Mouse (Mus musculus): ENCODE results near the gene Hs3st4. TPM values are rescaled to one million over a fixed set of nuclear protein-coding genes. Genes with fewer than 3 reads are reported as not detected.

Hs3st4 gene
- polyA plus RNA-seq, 1 experiment: 2.3 TPM

- H3K4me1 ChIP-seq (ENCODE audit: control insufficient read depth, insufficient read depth, low read length): peaks cover 14% of the 10 kb centered on the region
- TF ChIP-seq POLR2A (IDR thresholded peaks at IDR 0.05; ENCODE audit: control insufficient read depth, low read depth, low read length): no peak
- no peak for TF ChIP-seq CTCF (IDR thresholded peaks at IDR 0.05; ENCODE audit: control insufficient read depth, insufficient read depth, insufficient replicate concordance, low read depth, low read length)
- no peaks in the 10 kb centered on the region for H3K36me3 ChIP-seq (ENCODE audit: control insufficient read depth, insufficient read depth, low read length)
- H3K4me3 ChIP-seq (ENCODE audit: control insufficient read depth, low read depth, low read length): no peak overlapping the region
- H3K27me3 ChIP-seq (ENCODE audit: control insufficient read depth, insufficient read depth, low read length): peaks cover 3% of the 10 kb centered on the region; the same call in 1 of the 2 replicates
- H3K27ac ChIP-seq (ENCODE audit: control insufficient read depth, insufficient read depth, low read depth, low read length): no peak overlapping the region
Observed at GRCm38 (mm10) chr7:123982010-123982409, 659 bp upstream of the Hs3st4 start.

GRCm38 (mm10) chr7:123983177-123984046, 743 bp downstream of the Hs3st4 start:
- Histone ChIP-seq H3K36me3 (ENCODE audit: control insufficient read depth, insufficient read depth, low read length) (no peaks in the 10 kb centered on the region), H3K4me1 (ENCODE audit: control insufficient read depth, insufficient read depth, low read length) (peaks cover 14% of the 10 kb centered on the region), H3K27me3 (ENCODE audit: control insufficient read depth, insufficient read depth, low read length) (peaks cover 3% of the 10 kb centered on the region; the same call in 1 of the 2 replicates), H3K27ac (ENCODE audit: control insufficient read depth, insufficient read depth, low read depth, low read length) (no peak overlapping the region), H3K4me3 (ENCODE audit: control insufficient read depth, low read depth, low read length) (peak overlapping the region; percentile 35; the same call in 1 of the 2 replicates)
- TF ChIP-seq CTCF (IDR thresholded peaks at IDR 0.05; ENCODE audit: control insufficient read depth, insufficient read depth, insufficient replicate concordance, low read depth, low read length): no peak
- no peak for TF ChIP-seq POLR2A (IDR thresholded peaks at IDR 0.05; ENCODE audit: control insufficient read depth, low read depth, low read length)

GRCm38 (mm10) chr7:123992121-123992520, 9.5 kb downstream of the Hs3st4 start:
- Histone ChIP-seq H3K27me3 (ENCODE audit: control insufficient read depth, insufficient read depth, low read length) (no peaks in the 10 kb centered on the region), H3K27ac (ENCODE audit: control insufficient read depth, insufficient read depth, low read depth, low read length) (no peak overlapping the region), H3K4me1 (ENCODE audit: control insufficient read depth, insufficient read depth, low read length) (no peaks in the 10 kb centered on the region), H3K4me3 (ENCODE audit: control insufficient read depth, low read depth, low read length) (no peak overlapping the region), H3K36me3 (ENCODE audit: control insufficient read depth, insufficient read depth, low read length) (no peaks in the 10 kb centered on the region)
- no peak for TF ChIP-seq CTCF (IDR thresholded peaks at IDR 0.05; ENCODE audit: control insufficient read depth, insufficient read depth, insufficient replicate concordance, low read depth, low read length)
- TF ChIP-seq POLR2A (IDR thresholded peaks at IDR 0.05; ENCODE audit: control insufficient read depth, low read depth, low read length): no peak

GRCm38 (mm10) chr7:123997266-123997665, 14.6 kb downstream of the Hs3st4 start:
- no peak overlapping the region for H3K4me3 ChIP-seq (ENCODE audit: control insufficient read depth, low read depth, low read length)

GRCm38 (mm10) chr7:123998601-123999000, 15.9 kb downstream of the Hs3st4 start:
- no peaks in the 10 kb centered on the region for H3K36me3 ChIP-seq (ENCODE audit: control insufficient read depth, insufficient read depth, low read length)
- H3K27ac ChIP-seq (ENCODE audit: control insufficient read depth, insufficient read depth, low read depth, low read length): no peak overlapping the region
- TF ChIP-seq POLR2A (IDR thresholded peaks at IDR 0.05; ENCODE audit: control insufficient read depth, low read depth, low read length): no peak
- no peak for TF ChIP-seq CTCF (IDR thresholded peaks at IDR 0.05; ENCODE audit: control insufficient read depth, insufficient read depth, insufficient replicate concordance, low read depth, low read length)
- H3K4me1 ChIP-seq (ENCODE audit: control insufficient read depth, insufficient read depth, low read length): no peaks in the 10 kb centered on the region
- H3K4me3 ChIP-seq (ENCODE audit: control insufficient read depth, low read depth, low read length): no peak overlapping the region
- H3K27me3 ChIP-seq (ENCODE audit: control insufficient read depth, insufficient read depth, low read length): no peaks in the 10 kb centered on the region

More at GRCm38 (mm10) chr7:123997266-123997665, 14.6 kb downstream of the Hs3st4 start:
- TF ChIP-seq CTCF (IDR thresholded peaks at IDR 0.05; ENCODE audit: control insufficient read depth, insufficient read depth, insufficient replicate concordance, low read depth, low read length): no peak
- H3K4me1 ChIP-seq (ENCODE audit: control insufficient read depth, insufficient read depth, low read length): no peaks in the 10 kb centered on the region
- no peak overlapping the region for H3K27ac ChIP-seq (ENCODE audit: control insufficient read depth, insufficient read depth, low read depth, low read length)
- no peaks in the 10 kb centered on the region for H3K27me3 ChIP-seq (ENCODE audit: control insufficient read depth, insufficient read depth, low read length)
- H3K36me3 ChIP-seq (ENCODE audit: control insufficient read depth, insufficient read depth, low read length): no peaks in the 10 kb centered on the region

GRCm38 (mm10) chr7:124026908-124027307, 44.2 kb downstream of the Hs3st4 start:
- no peak overlapping the region for H3K4me3 ChIP-seq (ENCODE audit: control insufficient read depth, low read depth, low read length)
- no peak for TF ChIP-seq CTCF (IDR thresholded peaks at IDR 0.05; ENCODE audit: control insufficient read depth, insufficient read depth, insufficient replicate concordance, low read depth, low read length)
- no peak for TF ChIP-seq POLR2A (IDR thresholded peaks at IDR 0.05; ENCODE audit: control insufficient read depth, low read depth, low read length)
- H3K27ac ChIP-seq (ENCODE audit: control insufficient read depth, insufficient read depth, low read depth, low read length): no peak overlapping the region
- no peaks in the 10 kb centered on the region for H3K4me1 ChIP-seq (ENCODE audit: control insufficient read depth, insufficient read depth, low read length)
- no peaks in the 10 kb centered on the region for H3K36me3 ChIP-seq (ENCODE audit: control insufficient read depth, insufficient read depth, low read length)
- no peaks in the 10 kb centered on the region for H3K27me3 ChIP-seq (ENCODE audit: control insufficient read depth, insufficient read depth, low read length)

- Histone ChIP-seq H3K27ac (ENCODE audit: control insufficient read depth, insufficient read depth, low read depth, low read length) (no peak overlapping the region), H3K27me3 (ENCODE audit: control insufficient read depth, insufficient read depth, low read length) (no peaks in the 10 kb centered on the region), H3K4me3 (ENCODE audit: control insufficient read depth, low read depth, low read length) (no peak overlapping the region), H3K4me1 (ENCODE audit: control insufficient read depth, insufficient read depth, low read length) (no peaks in the 10 kb centered on the region), H3K36me3 (ENCODE audit: control insufficient read depth, insufficient read depth, low read length) (no peaks in the 10 kb centered on the region)
- no peak for TF ChIP-seq CTCF (IDR thresholded peaks at IDR 0.05; ENCODE audit: control insufficient read depth, insufficient read depth, insufficient replicate concordance, low read depth, low read length)
- TF ChIP-seq POLR2A (IDR thresholded peaks at IDR 0.05; ENCODE audit: control insufficient read depth, low read depth, low read length): no peak
Observed at GRCm38 (mm10) chr7:124032236-124032635, 49.6 kb downstream of the Hs3st4 start.

All from testis, adult 2 months (tissue).